Mouse (Mus musculus): Measurements from ENCODE around the gene Tbc1d23.

- no peak for TF ChIP-seq CTCF (IDR thresholded peaks at IDR 0.05)
- no peak for TF ChIP-seq EP300 (IDR thresholded peaks at IDR 0.05)
These were observed 66.1 kb downstream of the Tbc1d23 start for GRCm38 (mm10) chr16:57165157-57165556.
